Mouse (Mus musculus) heart, postnatal 36 days (tissue): ENCODE measurements around the gene Psip1. TPM values are rescaled to one million over a fixed set of nuclear protein-coding genes. Genes with fewer than 3 reads are reported as not detected.

Experiments used
- DNase-seq, 2 experiments: peaks; one replicate each; pipeline ENCODE4 v3.0.0; 2021 to 2022
- intact Hi-C: fragments of 180-260 bp; cut with DNase I; formaldehyde crosslinking; loops from one replicate; pipeline ENCODE4 v1.15.1; 2025
- total RNA-seq, 2 experiments: library from RNA; stranded (reverse); gene quantifications; 2 replicates each; pipeline ENCODE4 v1.2.3; 2021

The Psip1 gene
- total RNA-seq, 2 experiments from 2014 or later, result 17.0 to 21.3 TPM

DNA sequence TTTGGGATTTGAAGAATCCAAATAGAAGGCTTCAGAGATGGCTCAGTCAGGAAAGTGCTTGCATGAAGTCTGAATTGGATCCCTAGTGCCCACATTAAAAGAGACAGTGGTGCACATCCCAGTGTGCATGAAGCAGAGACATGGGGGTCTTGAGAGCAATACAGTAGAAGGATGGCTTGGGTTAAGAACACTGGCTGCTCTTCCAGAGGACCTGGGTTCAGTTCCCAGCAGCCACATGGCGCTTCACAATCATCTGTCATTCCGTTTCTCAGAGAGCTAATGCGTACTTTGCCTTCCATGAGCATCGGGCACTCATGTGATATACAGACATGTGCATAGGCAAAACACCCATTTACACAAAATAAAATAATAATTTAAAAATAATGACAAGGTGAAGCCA, 61.1 kb downstream of the Psip1 start:
- intact Hi-C loops, result no loop called here
- DNase-seq, result no peak

DNA sequence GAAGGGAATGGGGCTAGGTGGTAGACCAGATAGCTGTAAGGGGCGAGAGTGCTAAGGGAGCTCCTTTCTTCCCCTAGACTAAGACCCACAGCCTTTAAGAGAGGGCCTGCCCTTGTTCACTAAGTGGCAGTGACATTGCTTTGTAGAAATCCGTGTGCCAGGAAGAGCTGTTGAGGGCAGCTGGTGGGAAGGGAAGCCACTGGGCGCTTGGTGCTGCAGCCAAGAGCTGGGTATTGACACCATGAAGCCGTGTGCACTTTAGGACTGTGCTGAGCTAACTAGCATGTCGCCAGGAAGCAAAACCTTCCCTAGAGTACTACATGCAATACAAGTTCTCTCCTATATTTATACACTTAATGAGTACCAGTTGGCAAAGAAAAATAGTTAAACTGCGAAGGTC, 62.6 kb downstream of the Psip1 start:
- intact Hi-C loops, result no loop called here
- no peak for DNase-seq

DNA sequence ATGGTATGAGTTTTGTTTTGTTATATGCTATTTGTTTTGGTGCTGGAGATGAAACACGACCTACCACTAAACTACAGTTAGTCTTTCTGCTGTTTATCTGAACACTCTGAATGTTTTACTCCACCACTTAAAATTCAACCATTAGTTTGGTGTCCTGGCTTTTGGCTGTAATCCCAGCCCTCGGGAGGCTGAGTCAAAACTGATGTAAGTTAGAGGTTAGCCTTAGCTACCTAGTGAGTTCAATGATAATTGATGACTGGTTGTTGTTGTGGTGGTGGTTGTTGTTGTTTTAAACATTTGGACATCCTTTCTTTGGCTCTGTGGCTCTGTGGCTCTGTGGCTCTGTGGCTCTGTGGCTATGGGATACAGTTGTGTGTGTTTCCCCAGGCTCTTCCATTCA, 67.5 kb downstream of the Psip1 start:
- DNase-seq, result no peak
- intact Hi-C loops, result loop anchor here (5.0 to 10.0 kb wide), 2 partner anchors 96 to 156 kb away; partner anchors contain the start of gene Ttc39b

DNA sequence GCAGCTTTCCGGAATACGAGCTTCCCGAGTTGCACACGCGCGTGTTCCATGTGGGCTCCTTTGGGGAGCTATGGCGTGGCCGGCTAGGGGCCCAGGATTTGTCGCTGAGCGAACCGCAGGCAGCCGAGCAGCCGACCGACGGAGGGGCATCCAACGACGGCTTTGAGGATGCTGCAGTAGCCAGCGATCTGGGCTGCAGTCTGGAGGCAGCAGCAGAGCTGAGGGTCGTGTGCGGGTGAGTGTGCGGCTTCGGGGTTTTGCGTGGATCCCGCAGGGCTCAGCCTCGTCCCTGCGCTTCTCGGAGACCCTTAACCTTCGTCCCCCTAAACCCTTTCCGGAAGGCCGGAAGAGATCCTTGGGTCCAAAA, 68.5 kb downstream of the Psip1 start:
- intact Hi-C loops, result loop anchor here (2.0 to 10.0 kb wide), 3 partner anchors 96 to 157 kb away; partner anchors contain the start of genes Ccdc171 and Ttc39b

DNA sequence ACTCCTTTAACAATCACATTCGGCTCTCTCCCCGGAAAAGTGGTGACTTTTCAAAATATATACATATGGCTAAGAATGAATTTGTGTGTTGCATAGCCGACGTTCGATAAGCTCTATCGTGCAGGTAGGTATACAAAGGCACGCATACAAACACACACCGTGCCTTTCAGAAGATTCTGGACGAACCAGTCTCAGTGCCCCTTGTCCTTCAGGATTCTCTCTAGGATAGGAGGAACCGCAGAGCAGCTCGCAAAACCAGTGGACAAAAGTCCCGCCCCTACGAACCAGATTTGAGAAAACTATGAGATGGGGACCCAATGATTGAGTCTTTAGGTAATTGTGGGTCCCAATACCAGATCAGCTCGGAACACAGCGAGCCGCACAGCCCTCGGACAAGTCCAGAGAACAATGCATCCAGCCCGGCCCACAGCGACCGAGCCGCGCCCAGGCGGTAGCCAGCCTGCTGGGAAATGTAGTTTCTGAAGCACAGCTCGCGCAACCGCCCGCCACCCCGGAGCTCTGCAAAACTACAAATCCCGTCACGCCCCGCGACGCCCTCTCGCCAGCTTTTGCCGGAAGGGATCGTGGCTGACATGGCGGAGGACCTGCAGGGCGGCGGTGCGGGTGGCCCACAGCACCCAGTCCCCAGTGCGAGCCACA, 69.0 kb downstream of the Psip1 start, which contains the start of gene Snapc3:
Gene Snapc3 (plus strand): TSS at position 565 of the 660 bp plus-strand sequence.
- intact Hi-C loops, result loop anchor here (2.0 to 10.0 kb wide), 3 partner anchors 95 to 158 kb away; partner anchors contain the start of genes Ccdc171 and Ttc39b

More for the DNA sequence above, 68.5 kb downstream of the Psip1 start:
- DNase-seq, result no peak

DNA sequence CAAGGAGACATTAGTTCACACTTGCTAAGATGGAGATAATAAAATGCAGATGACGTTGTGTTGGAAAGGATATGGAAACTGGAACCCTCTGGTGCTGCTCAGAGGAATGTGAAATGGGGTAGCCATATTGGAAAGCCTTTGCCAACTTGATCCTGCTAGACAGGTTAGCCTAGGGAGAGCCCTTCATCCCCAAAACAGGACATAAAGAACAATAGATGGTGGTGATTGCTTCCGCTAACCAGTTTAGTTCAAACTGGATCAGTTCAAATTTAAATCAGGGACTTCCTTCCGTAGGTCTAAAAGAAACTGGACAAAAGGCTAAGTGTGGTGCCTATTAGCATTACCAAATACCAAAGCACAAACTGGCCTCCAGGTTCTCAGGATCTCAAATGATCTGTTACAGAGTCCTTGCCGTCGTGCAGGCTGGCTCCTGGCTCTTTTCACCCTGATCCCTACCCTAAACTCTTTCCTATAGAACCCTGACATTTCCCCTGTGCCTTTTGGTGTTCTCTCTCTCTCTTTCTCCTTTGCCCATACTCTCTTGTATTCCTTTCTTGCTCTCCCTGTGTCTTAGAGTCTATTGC, 71.9 kb downstream of the Psip1 start:
- no peak for DNase-seq
- intact Hi-C loops, result loop anchor here (10.0 kb wide), 1 partner anchor 160 kb away; no protein-coding TSS in a partner anchor

More for the DNA sequence above, 69.0 kb downstream of the Psip1 start, which contains the start of gene Snapc3:
- peak; percentile 93 to 94 for DNase-seq

DNA sequence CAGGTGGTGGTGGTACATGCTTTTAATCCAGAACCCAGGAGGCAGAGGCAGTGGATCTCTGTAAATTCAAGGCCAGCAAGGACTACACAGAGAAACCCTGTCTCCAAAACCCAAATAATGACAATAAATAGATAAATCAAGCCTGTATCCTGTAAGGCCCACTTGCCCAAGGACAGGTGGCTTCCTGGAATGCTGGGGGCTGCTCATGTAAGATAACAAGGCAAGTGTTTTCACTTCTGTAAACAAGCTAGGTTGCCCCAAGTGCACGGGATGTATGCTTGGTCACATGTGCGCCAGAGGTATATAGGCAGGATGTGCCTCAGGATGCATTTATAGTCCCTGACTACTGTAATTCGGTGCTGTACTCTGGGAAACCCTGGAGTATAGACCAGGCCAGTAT, 74.2 kb downstream of the Psip1 start:
- intact Hi-C loops, result loop anchor here (10.0 kb wide), 1 partner anchor 163 kb away; no protein-coding TSS in a partner anchor
- DNase-seq, result no peak

DNA sequence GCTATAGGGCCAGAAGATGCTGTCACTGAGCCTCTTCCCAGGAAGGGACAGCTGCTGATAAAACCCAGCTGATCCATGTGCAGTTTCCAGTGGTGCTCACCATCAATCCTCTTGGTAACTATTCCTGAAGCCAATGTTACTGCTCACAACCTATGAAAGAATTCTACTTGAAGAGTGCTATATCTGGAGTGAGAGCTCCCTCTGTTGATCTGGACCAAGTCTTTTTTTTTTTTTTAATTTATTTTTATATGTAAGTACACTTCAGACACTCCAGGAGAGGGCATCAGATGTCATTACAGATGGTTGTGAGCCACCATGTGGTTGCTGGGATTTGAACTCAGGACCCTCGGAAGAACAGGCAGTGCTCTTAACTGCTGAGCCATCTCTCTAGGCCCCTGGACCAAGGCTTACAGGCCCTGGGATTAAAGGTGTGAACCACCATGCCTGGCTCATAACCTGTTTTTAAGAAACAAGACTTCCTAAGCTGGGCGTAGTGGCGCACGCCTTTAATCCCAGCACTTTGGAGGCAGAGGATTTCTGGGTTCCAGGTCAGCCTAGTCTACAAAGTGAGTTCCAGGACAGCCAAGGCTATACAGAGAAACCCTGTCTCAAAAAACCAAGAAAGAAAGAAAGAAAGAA, 76.3 kb downstream of the Psip1 start:
- intact Hi-C loops, result loop anchor here (1.0 to 10.0 kb wide), 3 partner anchors 107 to 165 kb away; no protein-coding TSS in a partner anchor
- DNase-seq, result no peak

DNA sequence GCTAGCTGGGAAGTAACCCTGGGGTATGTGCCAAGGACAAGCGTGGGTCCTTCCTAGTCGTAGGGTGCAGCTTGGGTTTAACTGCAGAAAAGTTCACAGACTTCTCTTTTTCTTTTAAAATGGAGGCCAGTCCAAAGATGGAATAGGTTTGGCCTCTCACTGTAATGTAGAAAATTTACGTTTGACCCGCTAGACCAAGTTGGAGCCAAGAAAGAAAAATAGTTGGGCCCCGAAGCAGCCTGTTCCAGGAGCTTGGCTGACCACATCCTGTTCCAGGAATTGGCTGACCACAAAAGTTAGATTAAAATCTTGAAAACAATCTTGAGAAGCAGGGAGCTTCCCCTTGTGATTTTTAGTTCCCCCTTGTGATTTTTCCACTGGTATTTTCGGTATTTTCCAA, 78.6 kb downstream of the Psip1 start:
- intact Hi-C loops, result loop anchor here (2.0 kb wide), 1 partner anchor 105 kb away; no protein-coding TSS in a partner anchor
- no peak for DNase-seq

Other genes starting within 250 kb of the Psip1 start
- gene Ttc39b, start 162.2 kb downstream of the Psip1 start, total RNA-seq, result 10 to 100 TPM; 14.4 to 22.7 TPM
- 10 to 100 TPM; 14.2 to 20.6 TPM for gene Snapc3, start 68.7 kb downstream of the Psip1 start, total RNA-seq
- 1 to 10 TPM in 1 of 2 experiments, under 1 TPM in 1; 1.00 to 1.1 TPM for gene Ccdc171, start 39.1 kb upstream of the Psip1 start, total RNA-seq